Mouse (Mus musculus) kidney, postnatal 0 days (tissue): ENCODE data around the gene Lrp3. TPM values are rescaled to one million over a fixed set of nuclear protein-coding genes. Genes with fewer than 3 reads are reported as not detected.

Experiments used
- ATAC-seq: fragments of 200-750 bp; cut with Nextera tagmentation; replicated peaks from 2 replicates; pipeline ENCODE4 v1.8.0; 2017; ENCODE audit warnings: low read depth, moderate number of reproducible peaks, moderate TSS enrichment, moderate library complexity; ENCODE audit not compliant: low FRiP score
- DNase-seq: peaks from one replicate; pipeline ENCODE4 v3.0.0-alpha.2; 2016; ENCODE audit warnings: low spot score
- H3K27ac ChIP-seq: fragments of 300-500 bp; sonication (generic); 2 replicates; pipeline ENCODE4 v1.5.1; 2014; ENCODE audit warnings: mild to moderate bottlenecking
- H3K27me3 ChIP-seq: fragments of 300-500 bp; sonication (generic); 2 replicates; pipeline ENCODE4 v1.6.1; 2014; ENCODE audit warnings: low read length, mixed read lengths; ENCODE audit not compliant: insufficient read depth
- H3K36me3 ChIP-seq: fragments of 300-500 bp; sonication (generic); 2 replicates; pipeline ENCODE4 v1.6.1; 2014; ENCODE audit warnings: low read length, mixed read lengths; ENCODE audit not compliant: insufficient read depth
- H3K4me1 ChIP-seq: fragments of 300-500 bp; sonication (generic); replicated peaks from 2 replicates; pipeline ENCODE4 v1.6.1; 2014; ENCODE audit warnings: antibody characterized with exemption, low read length, mixed read lengths; ENCODE audit not compliant: insufficient read depth
- H3K4me2 ChIP-seq: fragments of 300-500 bp; sonication (generic); 2 replicates; pipeline ENCODE4 v1.6.1; 2014; ENCODE audit warnings: mild to moderate bottlenecking, low read length, moderate library complexity, mixed read lengths
- H3K4me3 ChIP-seq: fragments of 300-500 bp; sonication (generic); replicated peaks from 2 replicates; pipeline ENCODE4 v1.5.1; 2014; ENCODE audit warnings: low read depth, low read length
- H3K9ac ChIP-seq: fragments of 300-500 bp; sonication (generic); 2 replicates; pipeline ENCODE4 v1.6.1; 2014; ENCODE audit warnings: low read depth, low read length
- H3K9me3 ChIP-seq: fragments of 300-500 bp; sonication (generic); replicated peaks from 2 replicates; pipeline ENCODE4 v1.6.1; 2016; ENCODE audit warnings: low read length, inconsistent platforms, mixed read lengths
- CTCF ChIP-seq: IDR thresholded peaks from 2 replicates; pipeline ENCODE4 v1.5.1; 2016; ENCODE audit warnings: antibody characterized with exemption, low read depth, mild to moderate bottlenecking, moderate library complexity
- WGBS: fragments of 180-500 bp; shearing (Covaris S2); extraction: QIAGEN DNeasy Blood & Tissue Kit; methylation state at CpG from one replicate; pipeline ENCODE4 v1.1.7; 2014; 5-methylcytosine and 5-hydroxymethylcytosine counted together
- polyA plus RNA-seq: library from polyadenylated mRNA; unstranded; fragments of >200 nt; fragmentation: Nextera tagmentation; extraction: Ambion mirVana; gene quantifications from 2 replicates; pipeline ENCODE4 v1.2.1, GENCODE M21; 2015

Lrp3 gene
- polyA plus RNA-seq, 1 experiment from 2014 or later, result 3.7 TPM

GRCm38 (mm10) chr7:35175533-35175932, 39.8 kb downstream of the Lrp3 start:
- Histone ChIP-seq H3K4me2 (no peak overlapping the region), H3K27ac (no peak overlapping the region), H3K27me3 (no peaks in the 10 kb centered on the region), H3K4me3 (no peak overlapping the region), H3K36me3 (no peaks in the 10 kb centered on the region), H3K9me3 (no peaks in the 10 kb centered on the region), H3K4me1 (no peaks in the 10 kb centered on the region), H3K9ac (no peak overlapping the region)
- DNase-seq (no peak), ATAC-seq (no peak)
- TF ChIP-seq CTCF, result no peak
- 70% methylated on average over 4 of the region's 4 CpGs for WGBS

DNA sequence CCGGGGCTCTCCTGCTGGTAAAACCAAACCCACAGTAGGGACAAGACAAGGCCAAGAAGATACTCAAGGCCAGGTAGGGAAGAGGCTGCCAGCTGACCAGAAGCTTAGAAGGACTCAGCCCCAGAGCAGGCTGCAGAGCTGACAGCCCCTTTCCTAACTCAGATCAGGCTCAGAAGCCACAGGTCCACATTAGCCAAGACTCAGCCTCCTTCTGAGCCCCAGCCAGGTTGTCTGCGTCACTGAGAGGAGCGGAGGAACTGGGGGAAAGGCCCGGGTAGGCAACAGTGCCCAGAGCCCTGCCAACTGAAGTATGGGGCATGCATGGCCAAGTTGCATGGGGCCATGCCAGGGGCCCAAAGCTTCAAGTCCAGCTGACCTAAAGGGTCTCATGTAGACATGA, 42.8 kb downstream of the Lrp3 start:
- H3K27me3 ChIP-seq, result no peaks in the 10 kb centered on the region
- DNase-seq (no peak), ATAC-seq (no peak)
- no peaks in the 10 kb centered on the region for H3K9me3 ChIP-seq
- H3K4me1 ChIP-seq, result no peaks in the 10 kb centered on the region
- no peak for TF ChIP-seq CTCF
- WGBS, result 81% methylated on average over 4 of the region's 4 CpGs
- H3K36me3 ChIP-seq, result no peaks in the 10 kb centered on the region
- H3K9ac ChIP-seq, result no peak overlapping the region
- no peak overlapping the region for H3K27ac ChIP-seq
- no peak overlapping the region for H3K4me3 ChIP-seq
- no peak overlapping the region for H3K4me2 ChIP-seq

DNA sequence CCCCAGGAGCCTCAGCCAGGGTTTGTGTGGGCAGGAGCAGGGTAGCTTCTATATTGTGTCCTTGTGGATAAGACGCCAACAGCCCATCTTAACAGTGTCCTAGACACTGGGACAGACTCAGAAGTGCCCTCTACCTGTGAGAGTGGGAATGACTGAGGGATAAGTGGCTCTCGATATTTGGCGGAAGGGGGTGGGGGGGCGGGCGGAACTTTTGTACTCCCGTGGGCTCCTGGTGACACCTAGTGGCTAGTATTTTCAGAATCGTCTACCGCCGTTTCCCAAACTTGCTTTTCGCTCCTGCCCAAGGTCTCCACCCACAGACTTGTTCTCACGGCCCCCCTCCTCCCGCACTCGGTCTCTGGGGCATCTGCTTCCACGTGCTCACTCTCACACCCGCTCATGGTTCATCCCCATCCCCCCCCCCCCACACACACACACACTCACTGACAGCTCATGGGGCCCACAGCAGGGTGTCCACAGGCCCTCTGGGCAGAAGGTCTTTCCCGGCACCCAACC, 43.4 kb downstream of the Lrp3 start:
- TF ChIP-seq CTCF, result peak; percentile 88
- Histone ChIP-seq H3K27me3 (no peaks in the 10 kb centered on the region), H3K4me2 (peak overlapping the region; percentile 36; the same call in 1 of the 2 replicates), H3K36me3 (no peaks in the 10 kb centered on the region), H3K4me1 (no peaks in the 10 kb centered on the region), H3K9ac (no peak overlapping the region), H3K27ac (no peak overlapping the region), H3K4me3 (no peak overlapping the region), H3K9me3 (no peaks in the 10 kb centered on the region)
- ATAC-seq, result peak; percentile 65; the same call in 1 of the 2 replicates
- 1% methylated on average over 16 of the region's 16 CpGs for WGBS
- DNase-seq, result peak; percentile 93

DNA sequence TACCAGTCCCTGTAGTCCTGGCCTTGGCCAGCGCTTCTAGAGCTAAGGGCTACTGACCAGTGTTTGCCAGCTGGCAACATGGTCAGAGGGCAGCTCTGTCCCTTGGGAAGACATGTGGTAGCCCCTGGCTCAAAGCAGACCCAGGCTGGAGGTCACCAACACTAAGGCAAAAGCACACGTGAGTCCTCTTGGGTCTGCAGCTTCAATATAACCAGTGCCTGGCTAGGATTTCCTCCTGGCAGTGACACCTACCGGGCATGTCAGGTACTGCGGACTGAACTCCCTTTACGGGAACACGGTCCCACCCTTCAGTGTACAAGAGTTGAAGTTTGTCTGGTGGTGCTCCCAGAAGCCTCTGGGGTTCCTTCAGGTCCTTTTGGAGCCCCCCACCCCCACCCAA, 46.0 kb downstream of the Lrp3 start:
- Histone ChIP-seq H3K4me1 (no peaks in the 10 kb centered on the region), H3K27me3 (no peaks in the 10 kb centered on the region), H3K9me3 (no peaks in the 10 kb centered on the region), H3K9ac (no peak overlapping the region), H3K4me3 (no peak overlapping the region), H3K36me3 (no peaks in the 10 kb centered on the region), H3K4me2 (no peak overlapping the region), H3K27ac (no peak overlapping the region)
- ATAC-seq (peak; percentile 36; the same call in 1 of the 2 replicates), DNase-seq (peak; percentile 90)
- TF ChIP-seq CTCF, result peak; percentile 92
- 14% methylated on average over 6 of the region's 6 CpGs for WGBS

DNA sequence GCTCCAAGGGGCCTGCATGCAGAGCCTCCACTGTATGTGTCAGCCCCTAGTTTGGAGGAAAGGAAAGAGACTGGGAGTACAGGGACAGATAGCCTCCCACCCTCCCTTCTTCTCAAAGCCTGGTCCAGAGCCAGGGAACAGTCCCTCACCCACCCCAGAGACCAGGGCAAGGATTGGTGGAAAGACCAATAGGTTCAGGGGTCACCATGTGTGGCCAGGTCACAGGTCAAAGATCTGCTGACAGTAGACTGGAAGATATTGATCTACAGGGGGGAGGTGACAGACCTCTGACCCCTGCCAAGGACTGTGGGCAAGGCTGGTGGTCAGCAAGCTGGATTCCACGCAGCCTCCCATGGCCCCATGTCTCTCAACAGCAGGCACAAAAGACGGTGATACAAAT, 47.4 kb downstream of the Lrp3 start:
- Histone ChIP-seq H3K4me2 (no peak overlapping the region), H3K36me3 (no peaks in the 10 kb centered on the region), H3K9ac (no peak overlapping the region), H3K27ac (no peak overlapping the region), H3K9me3 (no peaks in the 10 kb centered on the region), H3K4me1 (no peaks in the 10 kb centered on the region), H3K4me3 (no peak overlapping the region), H3K27me3 (no peaks in the 10 kb centered on the region)
- ATAC-seq, result no peak
- TF ChIP-seq CTCF, result no peak
- WGBS, result 77% methylated on average over 2 of the region's 2 CpGs
- DNase-seq, result no peak

DNA sequence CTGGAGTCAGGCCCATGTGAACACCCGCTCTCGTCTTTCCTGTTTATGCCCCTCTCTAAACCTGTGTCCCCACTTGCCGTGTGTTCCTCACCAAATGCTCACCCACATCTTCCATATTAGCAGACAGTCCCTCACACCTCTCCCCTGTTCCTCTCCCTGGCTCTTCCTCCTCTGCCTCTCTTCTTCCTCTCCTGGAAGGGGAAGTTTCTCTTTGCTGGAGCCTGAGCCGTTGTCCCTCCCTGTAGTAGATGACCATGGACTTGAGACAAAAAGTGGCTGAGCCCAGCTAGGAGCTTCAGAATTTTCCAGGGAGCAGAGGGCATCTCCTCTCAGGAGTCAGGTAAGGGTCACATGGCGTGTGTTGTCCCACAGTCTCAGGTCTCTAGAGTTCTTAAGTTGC, 48.3 kb downstream of the Lrp3 start:
- H3K4me3 ChIP-seq, result no peak overlapping the region
- H3K4me1 ChIP-seq, result no peaks in the 10 kb centered on the region
- ATAC-seq (no peak), DNase-seq (no peak)
- H3K27ac ChIP-seq, result no peak overlapping the region
- no peaks in the 10 kb centered on the region for H3K27me3 ChIP-seq
- TF ChIP-seq CTCF, result no peak
- H3K4me2 ChIP-seq, result no peak overlapping the region
- no peaks in the 10 kb centered on the region for H3K36me3 ChIP-seq
- 79% methylated on average over 5 of the region's 5 CpGs for WGBS
- no peaks in the 10 kb centered on the region for H3K9me3 ChIP-seq
- H3K9ac ChIP-seq, result no peak overlapping the region

DNA sequence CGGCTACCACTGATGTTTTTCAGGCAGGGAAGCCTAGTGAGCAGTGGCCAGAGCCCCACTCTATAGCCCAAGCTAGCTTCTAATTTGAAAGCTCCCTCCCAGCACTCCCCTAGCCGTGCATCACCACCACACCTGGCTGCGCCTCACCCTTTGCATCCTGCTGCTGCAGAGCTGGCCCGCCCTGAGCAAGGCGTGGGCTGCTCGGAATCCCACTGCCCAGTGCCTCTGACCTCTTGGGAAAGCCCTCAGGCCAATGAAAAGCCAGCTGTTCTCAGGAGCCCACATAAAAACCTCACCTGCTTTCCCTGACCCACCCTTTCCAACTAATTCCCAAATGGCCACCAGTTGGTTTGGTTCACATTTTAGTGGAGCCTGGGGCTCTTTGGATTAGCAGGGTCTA, 51.2 kb downstream of the Lrp3 start:
- Histone ChIP-seq H3K9me3 (no peaks in the 10 kb centered on the region), H3K4me2 (no peak overlapping the region), H3K4me3 (no peak overlapping the region), H3K4me1 (no peaks in the 10 kb centered on the region), H3K36me3 (no peaks in the 10 kb centered on the region), H3K27ac (no peak overlapping the region), H3K9ac (no peak overlapping the region), H3K27me3 (no peaks in the 10 kb centered on the region)
- no peak for TF ChIP-seq CTCF
- WGBS, result 74% methylated on average over 6 of the region's 6 CpGs
- ATAC-seq, result no peak
- no peak for DNase-seq
